Mouse (Mus musculus) thymus, postnatal 25 days (tissue): ENCODE results near the gene Adam22.

ENCODE experiments used
- DNase-seq: peaks from one replicate; pipeline ENCODE4 v3.0.0; 2022

Gene Adam22

DNA sequence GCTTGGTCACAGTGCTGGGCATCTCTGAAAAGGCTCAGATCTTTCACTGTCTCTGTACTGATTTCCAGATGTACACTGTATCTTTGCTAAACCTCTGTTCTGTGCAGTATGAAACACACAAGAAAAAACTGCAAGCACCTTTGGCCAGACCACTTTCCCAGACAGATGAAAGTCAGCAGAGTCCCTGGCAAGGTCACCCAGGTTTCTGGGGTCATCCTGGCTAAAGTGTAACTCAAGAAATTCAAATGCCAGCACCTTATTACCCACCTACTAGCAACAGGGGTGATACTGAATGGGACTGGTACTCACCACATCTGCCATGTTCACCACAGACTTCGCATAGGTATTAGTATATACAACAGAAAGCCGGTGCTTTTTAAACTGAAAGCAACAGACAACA lies 221.8 kb downstream of the Adam22 start:
- no peak for DNase-seq

DNA sequence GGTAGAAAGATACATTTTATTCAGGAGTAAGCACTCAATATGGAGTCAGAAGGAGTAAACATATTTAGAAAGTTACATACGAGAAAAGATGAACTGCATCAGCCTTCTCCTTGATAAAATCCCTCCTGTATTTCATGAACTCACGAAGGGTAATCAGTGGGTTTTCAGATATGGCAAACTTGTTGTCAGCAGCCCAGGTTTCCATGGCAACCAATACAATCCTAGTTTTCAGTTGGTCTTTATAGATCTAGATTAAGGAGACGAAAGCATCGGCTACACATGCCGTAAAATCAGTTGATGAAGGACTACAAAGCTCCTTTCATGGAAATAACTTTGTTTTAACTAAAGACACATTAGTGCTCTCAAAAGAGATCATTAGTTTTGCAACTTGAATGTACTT lies 222.5 kb downstream of the Adam22 start:
- no peak for DNase-seq

DNA sequence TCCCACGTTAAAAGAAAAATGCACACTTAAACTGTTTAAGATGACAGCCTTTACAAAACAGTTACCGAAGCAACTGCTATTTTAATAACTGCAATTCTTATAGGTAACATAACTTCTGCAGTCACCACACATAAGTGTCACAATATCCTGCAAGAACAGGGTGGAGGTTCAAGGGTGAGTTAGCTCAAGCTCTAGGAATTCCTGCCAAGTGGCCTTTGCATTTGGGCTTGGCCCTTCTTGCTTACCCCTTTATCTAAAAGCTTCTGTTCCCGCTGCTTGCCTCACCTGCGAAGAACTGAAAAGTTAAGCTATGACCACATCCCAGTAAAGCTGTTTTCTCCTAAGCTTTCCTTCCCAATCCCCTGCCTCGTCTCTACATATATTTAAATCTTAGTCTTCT lies 235.4 kb downstream of the Adam22 start:
- DNase-seq: no peak

DNA sequence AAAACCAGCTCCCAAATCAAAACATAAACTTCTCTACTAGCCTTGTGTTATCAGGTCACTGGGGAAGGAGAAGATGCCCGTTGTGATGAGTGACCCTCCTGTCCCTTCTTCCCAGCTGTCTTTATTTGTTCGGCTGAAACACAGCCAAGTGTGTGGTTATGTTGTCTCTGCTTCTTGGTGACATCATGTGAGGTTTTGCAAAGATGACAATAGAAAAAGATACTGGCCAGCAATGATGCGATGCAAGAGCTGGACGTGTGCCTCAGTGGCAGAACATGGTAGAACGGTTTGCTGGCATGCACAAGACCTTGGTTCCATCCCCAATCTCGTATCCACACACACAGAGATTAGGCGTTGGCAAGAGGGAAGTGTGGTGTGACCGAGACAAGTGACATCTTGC lies 236.0 kb downstream of the Adam22 start:
- no peak for DNase-seq

DNA sequence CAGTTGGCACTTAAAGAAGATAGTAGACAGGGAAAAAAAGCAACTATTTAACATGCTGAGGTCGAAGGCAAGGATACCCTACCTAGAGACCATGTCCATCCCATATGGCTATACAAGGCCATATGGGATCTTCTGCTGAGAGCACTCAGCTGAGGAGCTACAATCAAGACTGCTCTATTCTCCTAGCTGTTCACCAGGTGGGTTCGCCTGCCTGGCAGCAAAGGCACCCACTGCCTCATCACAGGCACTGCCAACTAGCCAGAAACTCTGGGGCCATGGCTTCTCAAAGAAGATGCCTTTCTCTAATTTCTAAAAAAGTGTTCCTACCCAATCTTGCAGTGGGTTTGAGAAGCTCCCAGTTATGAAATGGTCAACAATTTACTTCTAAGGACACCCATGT lies 238.2 kb downstream of the Adam22 start:
- no peak for DNase-seq

DNA sequence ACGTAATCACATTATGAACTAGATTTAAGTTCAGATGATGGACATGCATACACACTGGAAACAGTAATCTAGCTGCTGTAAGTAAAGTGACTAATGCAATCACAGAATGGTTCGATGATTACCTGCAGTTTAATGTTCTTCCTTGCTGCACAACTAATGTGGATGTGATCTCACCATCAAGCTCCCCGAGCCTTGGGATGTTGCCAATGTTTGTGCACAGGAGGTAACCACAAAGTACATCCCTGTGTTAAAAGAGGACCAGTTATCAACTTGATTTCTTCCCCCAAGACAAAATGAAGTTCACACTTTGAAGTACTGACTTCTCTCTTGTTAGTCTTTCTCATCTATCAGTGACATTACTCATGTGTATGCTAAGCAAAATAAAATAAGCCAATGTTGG lies 247.0 kb downstream of the Adam22 start:
- no peak for DNase-seq

DNA sequence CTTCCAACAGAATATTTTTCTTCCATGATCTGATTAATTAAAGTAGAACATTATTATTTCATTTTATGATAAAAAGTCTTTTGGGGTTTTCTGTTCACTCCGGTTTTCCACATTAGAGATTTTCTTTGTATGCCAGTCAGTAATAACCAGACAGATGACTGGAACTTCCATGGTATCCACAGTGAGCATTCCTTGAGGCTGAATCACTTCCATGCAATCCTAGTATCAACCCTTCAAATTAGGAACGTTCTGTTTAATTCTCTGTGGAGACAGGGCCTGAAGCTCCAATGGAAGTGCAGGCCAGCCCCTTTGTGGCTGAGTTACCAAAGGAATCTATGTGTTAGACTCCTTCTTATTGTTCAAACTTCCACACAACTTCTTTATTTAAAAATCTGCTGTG lies 247.9 kb downstream of the Adam22 start:
- no peak for DNase-seq

DNA sequence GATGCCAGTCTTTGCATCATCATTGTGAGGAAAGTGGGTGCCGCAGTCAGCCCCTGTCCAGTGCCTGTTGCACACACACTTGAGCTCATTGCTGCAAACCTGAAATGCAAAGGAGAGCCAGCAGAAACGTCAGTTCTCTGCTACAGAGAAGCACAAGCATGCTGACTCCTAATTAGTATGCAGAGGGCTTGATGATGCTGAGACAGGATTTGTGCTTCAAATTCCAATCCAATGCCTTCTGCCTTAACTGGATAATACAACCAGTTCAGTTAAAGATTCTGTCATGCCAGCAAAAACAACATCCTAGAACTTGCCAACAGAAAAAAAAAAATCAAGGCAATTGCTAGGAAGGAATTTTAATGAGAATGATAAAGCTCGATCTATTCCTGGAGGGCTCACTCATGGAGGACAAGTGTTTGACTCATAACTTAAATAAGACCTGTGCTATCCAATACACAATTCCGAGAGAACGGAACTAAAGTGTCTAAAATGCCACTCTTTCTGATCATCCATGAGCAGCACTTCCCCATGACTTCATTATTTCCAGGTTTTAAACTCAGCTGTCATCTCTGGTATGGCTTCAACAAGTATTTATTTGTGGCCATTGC lies 251.3 kb downstream of the Adam22 start:
- DNase-seq: no peak

DNA sequence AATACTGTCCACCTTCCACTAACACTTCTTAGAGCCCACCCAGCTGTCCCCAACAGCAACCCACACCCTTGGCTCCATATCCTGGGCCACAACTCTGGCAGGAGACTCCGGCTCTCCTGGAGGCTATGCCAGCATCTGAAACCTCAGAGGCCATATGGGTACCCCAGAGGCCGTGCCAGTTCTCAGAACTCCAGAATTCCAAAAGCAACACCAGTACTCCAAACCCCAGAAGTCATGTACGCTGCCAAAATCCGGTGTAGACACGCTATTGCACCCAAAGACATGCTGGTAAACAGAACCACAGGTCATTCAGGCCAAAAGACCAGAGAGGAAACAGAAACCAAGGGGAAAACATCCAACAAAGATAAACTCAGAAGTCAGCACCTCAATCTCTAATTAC lies 255.7 kb downstream of the Adam22 start:
- DNase-seq: no peak

DNA sequence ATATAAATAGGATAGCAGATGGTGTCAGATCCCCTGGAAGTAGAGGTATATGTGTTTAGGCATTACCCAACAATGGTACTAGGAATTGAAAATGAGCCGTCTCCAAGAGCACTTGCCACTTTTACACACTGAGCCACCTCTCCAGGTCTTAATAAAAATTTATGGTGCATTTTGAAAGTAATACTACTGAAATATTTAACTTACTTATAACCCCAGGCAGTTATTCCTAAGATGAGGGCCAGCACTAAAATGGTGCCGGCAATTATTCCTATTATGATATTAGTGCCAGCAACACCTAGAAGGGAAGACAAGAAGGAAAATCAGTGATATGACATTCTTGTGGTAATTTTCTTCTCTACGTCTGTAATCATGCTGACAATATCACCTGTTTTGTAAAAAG lies 256.3 kb downstream of the Adam22 start:
- DNase-seq: no peak

DNA sequence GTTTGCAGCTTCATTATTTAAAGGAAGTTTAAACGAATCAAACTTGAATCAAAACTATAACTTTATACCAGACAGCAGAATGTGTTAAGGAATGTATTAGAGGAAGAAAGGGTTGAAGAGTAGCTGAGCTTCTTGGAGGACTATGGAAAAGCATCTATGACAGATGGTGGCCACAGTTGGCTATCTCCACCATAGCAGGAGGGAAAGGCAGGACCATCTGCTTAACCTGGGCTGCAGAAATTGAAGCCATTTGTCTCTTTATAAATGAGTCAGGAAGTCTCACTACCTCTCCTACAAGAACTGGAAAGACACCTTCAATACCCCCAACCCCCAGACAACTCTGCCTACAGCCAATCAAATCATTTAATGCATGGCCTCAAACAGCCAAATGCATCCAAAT lies 272.3 kb downstream of the Adam22 start:
- DNase-seq: no peak

DNA sequence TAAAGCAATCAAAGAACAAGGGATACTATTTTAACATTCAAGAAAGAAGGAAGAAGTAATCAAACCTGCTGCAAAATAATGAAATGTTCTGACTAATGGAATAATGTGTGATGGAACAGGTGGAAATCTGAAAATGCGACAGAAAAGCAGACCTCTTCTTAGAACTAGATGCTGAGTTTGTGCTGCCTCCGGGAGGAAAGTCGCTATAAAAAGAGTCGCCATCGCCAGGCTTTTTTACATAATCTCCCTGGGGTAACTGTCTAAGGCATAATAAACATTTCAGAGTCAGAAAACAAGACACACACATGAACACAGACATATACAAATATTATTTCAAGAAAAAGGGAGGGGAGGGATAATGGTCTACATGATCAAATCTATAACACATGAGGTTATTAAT lies 273.0 kb downstream of the Adam22 start:
- no peak for DNase-seq

DNA sequence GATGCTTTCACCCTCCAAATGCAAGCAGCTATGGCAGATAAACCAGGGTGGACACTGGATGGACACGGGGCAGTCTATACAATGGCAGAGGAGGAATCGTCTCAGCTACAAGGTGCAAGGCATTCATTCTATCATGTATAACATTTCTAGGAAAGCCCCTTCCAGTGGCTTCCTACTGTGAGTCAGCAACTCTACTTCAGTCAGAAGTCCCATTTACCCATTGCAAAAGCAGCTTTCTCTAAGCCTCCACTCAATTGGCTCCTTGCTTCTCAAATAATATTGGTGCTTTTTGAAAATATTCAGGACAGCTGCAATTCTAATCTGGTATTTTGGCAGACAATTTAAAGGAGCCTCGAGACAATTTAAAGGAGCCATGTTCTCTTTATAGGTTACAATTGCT lies 279.8 kb downstream of the Adam22 start:
- DNase-seq: no peak

DNA sequence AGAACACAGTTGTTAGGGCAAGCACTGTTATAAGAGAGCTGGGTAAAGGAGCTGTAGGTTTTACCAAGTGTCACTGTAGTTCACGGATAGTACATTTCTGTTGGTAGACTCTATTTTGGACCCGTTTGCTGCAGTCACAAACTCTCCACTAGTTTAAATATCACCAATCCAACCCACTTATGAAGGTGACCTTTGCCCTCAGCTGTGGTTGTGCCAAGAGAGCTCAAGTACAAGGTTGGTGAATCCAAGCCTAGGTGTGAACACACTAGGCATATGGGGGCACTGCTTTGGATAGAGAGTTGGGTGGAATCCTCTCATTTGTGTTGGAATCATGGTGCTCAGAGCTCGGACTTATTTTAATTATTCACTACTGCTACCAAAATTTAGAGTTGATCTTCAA lies 282.3 kb downstream of the Adam22 start:
- no peak for DNase-seq

DNA sequence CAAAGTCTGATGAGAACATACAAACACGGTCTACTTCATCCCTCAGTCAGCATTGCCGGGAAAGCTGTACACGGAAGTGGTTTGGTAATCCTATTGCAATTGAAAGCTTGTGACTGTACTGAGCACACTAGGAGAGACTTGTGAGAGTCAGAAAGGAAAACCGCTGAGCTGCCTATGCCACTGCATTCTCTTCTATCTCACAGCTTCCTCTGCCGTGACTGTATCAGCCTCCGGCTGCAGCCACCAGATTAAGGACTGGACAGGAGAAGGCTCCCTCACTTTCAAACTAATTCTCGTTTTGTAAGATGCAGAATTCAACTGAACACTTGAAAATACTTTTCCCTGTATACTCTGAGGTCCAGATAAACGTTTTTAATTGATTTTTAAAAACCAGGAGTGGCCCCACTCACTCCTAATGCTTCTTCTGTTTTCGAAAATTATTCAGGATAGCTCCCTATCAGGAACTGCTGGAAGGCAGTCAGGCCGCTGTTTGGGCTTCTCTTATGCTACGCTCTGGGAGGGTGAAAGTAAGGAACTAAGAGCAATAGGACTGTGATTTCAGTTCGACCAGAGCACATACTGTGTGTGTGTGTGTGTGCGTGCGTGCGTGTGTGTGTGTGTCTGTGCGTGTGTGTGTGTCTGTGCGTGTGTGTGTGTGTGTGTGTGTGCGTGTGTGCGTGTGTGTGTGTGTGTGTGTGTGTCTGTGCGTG lies 285.0 kb downstream of the Adam22 start:
- DNase-seq: no peak

DNA sequence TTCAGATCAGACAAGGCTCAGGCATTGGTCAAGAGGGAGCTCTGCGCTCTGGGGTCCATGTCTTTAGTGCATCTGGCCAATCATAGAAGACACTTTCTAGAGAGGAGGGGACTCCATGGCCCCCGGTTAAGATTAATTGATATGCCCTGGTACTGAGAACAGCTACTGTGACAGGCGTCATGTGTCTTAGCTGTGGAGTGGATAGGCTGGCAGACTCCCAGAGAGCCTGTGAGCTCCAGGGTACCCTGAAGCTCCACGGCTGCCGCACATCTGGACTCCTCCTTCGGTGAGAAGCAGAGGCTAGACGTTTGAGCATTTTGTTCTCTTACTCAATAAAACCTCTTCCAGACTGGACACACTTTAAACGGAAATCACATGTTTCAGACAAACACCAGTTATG lies 290.5 kb downstream of the Adam22 start:
- DNase-seq: no peak

DNA sequence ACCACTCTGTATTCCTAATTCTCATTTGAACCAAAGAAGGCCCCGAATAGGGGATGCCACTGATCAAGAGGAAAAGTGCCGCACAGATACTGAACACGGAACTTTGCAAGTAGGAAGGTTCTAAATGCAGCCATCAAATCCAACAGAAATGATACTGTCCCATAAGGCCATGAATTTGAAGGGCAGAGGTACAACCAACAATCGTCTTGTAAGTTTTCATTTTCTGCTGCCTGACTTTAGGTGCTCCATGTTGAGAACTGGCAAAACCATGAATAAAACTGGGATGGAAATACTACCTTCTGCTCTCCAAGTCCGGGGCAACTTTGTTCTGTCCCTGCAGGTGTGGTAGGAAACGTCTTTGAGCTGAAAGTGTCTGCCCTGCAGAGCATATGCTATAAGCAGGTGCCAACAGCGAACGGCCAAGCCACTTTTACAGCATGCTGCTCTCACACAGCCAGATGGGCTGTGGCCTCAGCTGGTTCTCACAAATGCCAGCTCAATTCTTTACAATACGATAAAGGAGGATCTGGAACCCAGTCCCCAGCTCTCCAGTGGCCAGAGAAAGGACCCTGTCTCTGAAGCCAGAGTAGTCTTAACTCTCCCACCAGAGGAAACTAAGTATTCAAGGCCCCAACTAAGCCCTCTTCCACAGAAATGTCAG lies 293.9 kb downstream of the Adam22 start:
- DNase-seq: no peak

DNA sequence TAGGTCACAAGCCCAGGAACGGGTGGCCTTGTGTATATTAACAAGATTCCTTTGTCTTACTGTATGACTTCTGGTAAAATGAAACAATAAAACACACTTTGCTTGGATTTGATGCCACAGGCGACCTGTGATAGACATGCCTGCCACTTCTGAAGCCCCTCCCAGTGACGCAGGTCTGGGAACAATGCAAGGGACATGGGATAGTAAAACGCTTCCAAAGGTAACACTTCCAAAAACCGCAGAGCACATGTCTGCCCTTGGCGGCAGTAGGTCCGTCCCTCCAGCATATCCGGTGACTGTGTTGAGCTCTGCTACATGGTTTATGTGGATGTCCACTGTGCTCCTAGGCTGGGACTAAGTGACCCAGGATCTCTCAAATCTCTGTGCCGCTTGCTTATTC lies 294.6 kb downstream of the Adam22 start:
- DNase-seq: no peak

DNA sequence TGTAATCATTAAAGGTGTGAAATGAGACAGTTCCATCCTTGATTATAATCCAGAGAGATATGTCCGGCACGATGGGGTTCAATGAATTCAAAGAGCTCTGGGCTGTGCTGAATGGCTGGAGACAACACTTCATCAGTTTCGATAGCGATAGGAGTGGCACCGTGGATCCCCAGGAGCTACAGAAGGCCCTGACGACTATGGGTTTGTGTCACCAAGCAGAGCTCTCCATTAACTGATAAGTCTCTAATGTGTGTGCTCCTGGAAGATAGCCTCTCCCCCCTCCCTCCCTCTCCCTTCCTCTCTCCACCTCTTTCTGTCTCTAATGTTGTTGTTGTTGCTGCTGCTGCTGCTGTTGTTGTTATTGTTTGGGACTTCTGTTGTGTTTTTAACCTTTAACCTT lies 304.8 kb downstream of the Adam22 start:
- DNase-seq: no peak

DNA sequence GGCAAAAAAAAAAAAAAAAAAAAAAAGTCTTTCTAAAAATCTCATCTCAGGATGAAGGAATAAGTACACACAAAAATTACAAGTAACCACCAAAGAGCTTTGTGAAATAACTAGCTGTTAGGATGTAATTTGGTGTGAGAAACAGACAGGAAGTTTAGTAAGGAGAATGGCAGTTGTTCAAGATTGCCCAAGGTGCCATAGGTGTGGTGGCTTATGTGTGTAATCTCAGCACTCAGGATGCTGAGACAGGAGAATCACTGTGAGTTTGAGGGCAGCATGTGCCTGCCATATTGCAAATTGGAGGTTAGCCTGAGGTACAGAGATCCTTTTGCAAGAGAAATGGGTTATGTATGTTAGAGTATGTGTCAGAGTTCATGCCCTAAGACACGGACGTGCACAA lies 305.5 kb downstream of the Adam22 start:
- no peak for DNase-seq

DNA sequence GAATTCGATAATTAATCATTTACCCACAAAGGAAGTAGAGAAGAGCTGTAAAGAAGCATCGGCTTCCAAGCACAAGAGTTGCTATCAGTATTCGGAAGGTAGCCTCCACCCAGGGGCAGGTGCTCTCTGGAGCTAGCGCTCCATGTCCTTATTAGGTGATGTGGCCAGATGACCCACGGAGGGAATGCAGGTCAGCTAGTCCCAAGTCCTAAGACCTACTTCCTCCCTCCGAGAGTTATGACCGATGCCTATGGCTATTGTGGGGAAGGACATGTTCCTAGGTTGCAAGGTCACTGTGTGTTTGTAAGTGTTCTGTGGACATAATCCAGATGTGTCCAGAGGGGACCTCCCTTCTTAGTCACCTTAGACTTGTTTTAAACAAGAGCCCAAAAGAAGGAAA lies 309.9 kb downstream of the Adam22 start:
- no peak for DNase-seq

DNA sequence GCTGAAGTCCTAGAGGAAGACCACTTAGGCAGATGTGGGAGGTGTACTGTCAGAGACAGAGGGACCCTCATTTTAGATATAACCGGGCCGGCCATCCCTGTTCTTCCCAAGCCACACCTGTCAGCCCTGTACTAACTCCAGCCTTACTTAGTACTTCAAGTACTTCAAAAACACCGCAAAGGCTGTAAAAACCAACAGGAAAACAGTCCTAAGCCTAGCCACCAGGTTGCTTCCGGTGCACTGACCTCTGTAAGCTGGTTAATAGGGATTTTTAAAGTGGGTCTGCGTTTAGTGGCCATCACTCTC lies 311.0 kb downstream of the Adam22 start:
- no peak for DNase-seq

DNA sequence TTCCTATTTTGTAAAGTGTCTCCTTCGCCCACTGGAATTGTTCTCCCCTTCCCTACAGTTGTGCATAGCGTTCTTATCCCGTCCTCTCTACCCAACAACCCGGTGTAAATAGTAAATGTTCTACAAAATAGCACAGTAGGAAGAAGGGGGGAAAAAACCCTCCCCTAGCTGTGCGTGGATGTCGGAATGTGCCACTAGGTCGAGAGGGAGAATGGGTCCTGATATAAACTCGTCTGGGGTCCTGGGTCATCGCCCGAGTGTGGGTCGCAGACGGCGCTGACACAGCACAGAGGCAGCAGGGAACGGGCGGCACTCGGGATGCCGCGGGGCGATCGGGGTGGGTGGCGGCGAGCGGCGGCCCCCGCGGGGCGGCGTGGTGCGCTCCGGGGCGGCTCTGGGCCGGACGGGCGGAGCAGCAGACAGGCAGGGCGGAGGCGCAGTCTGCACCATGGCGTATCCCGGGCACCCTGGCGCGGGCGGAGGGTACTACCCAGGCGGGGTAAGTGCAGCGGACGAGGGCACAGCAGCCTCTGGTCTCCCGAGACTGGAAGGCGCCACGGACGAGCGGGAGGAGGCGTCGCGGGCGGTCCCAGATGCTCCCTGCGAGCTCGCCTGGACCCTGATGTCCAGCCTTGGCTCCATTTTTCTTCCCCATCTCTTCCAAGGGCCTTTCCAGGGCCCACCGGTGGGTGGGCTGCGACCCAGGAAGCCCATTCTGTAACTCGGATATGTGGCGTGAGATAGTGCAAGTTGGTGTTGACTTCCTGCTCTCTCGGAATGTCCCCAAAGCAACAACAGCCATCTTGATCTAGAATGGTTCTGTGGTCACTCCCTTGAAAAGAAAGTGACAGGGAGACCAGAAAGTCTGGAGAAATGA lies 311.6 kb downstream of the Adam22 start:
- DNase-seq: peak; percentile 88

DNA sequence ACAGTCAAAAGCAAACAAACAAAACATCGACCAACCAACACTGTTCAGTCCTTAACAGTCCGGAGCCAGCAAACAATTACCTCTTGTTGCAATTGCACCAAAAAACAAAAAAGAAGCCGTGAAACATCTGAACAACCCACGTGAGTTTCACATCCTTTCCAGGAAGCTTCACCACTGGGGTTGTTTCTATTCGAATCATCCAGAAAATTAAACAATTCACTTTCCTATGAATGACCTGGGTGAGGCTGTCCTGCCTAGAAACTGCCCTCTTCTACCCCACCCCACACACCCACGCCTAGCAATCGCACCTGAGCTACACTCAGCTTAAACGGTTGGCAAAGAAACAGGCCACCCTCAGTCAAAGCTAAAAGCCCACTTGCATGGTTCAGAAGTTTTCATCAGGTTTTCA lies 312.2 kb downstream of the Adam22 start:
- DNase-seq: peak; percentile 47
